30 mouse cellular contexts compared by ENCODE assay signal in genomic region chr10:45121637-45122036, GRCm38 (mm10). TPM values are rescaled to one million over a fixed set of nuclear protein-coding genes. Genes with fewer than 3 reads are reported as not detected.
DNase-seq lines count a peak whose midpoint lies in the region; ATAC-seq and TF ChIP-seq lines count a peak whose summit lies in the region.
"Had no signal": no experiment of that assay in that cellular context is flagged by ENCODE, and none has a peak within 500 bp of the region (broad histone marks: within the 10 kb centered on the region; RNA-seq: fewer than 3 reads in every experiment).

No protein-coding gene starts in this region.

- 0 out of 2 replicates have a peak overlapping the region, but pooled peaks have one; percentile 20 for H3K27ac ChIP-seq in heart, embryonic 13.5 days (replicated peaks)
- no peak overlapping the region for H3K27ac ChIP-seq in ES-E14 (ENCODE audit: insufficient read depth, low read depth, low read length, poor library complexity, severe bottlenecking)
- H3K27ac ChIP-seq in kidney, embryonic 15.5 days = no peak overlapping the region
- H3K27ac ChIP-seq: embryonic facial prominence, embryonic 10.5 days; embryonic facial prominence, embryonic 13.5 days; forebrain, embryonic 12.5 days; hindbrain, embryonic 13.5 days; intestine, embryonic 15.5 days had no signal

- H3K9me3 ChIP-seq in heart, embryonic 13.5 days = no peaks in the 10 kb centered on the region
- H3K9me3 ChIP-seq in ES-E14 (ENCODE audit: control insufficient read depth, insufficient read depth, low read depth, low read length) = no peaks in the 10 kb centered on the region
- no peaks in the 10 kb centered on the region for H3K9me3 ChIP-seq in kidney, embryonic 15.5 days (replicated peaks)
- H3K9me3 ChIP-seq: embryonic facial prominence, embryonic 10.5 days; embryonic facial prominence, embryonic 13.5 days; forebrain, embryonic 12.5 days; heart, embryonic 10.5 days; hindbrain, embryonic 10.5 days; hindbrain, embryonic 13.5 days; intestine, embryonic 15.5 days had no signal

- H3K4me1 ChIP-seq in heart, embryonic 13.5 days = peaks cover 50% of the 10 kb centered on the region
- peaks cover 0 to 5% of the 10 kb centered on the region in 2 experiments; a peak in 2 of 4 replicates for H3K4me1 ChIP-seq in ES-E14 (ENCODE audit: control insufficient read depth in 2 of 2, insufficient read depth in 2 of 2, low read length in 2 of 2, poor library complexity in 1 of 2)
- no peaks in the 10 kb centered on the region for H3K4me1 ChIP-seq in kidney, embryonic 15.5 days
- H3K4me1 ChIP-seq: embryonic facial prominence, embryonic 10.5 days; embryonic facial prominence, embryonic 13.5 days; forebrain, embryonic 12.5 days; hindbrain, embryonic 13.5 days; intestine, embryonic 15.5 days had no signal

- H3K4me2 ChIP-seq in heart, embryonic 13.5 days = no peak overlapping the region
- no peak overlapping the region for H3K4me2 ChIP-seq in kidney, embryonic 15.5 days
- H3K4me2 ChIP-seq: embryonic facial prominence, embryonic 13.5 days; forebrain, embryonic 12.5 days; hindbrain, embryonic 13.5 days; intestine, embryonic 15.5 days had no signal

- H3K27me3 ChIP-seq in heart, embryonic 13.5 days (replicated peaks) = no peaks in the 10 kb centered on the region
- H3K27me3 ChIP-seq in kidney, embryonic 15.5 days = no peaks in the 10 kb centered on the region
- H3K27me3 ChIP-seq: embryonic facial prominence, embryonic 13.5 days; forebrain, embryonic 12.5 days; hindbrain, embryonic 13.5 days; intestine, embryonic 15.5 days had no signal

- peaks cover 91% of the 10 kb centered on the region for H3K36me3 ChIP-seq in heart, embryonic 13.5 days
- H3K36me3 ChIP-seq in ES-E14 (ENCODE audit: control insufficient read depth, insufficient read depth, low read length, poor library complexity, severe bottlenecking) = peaks cover 35% of the 10 kb centered on the region; the same call in 1 of the 2 replicates
- H3K36me3 ChIP-seq in kidney, embryonic 15.5 days = peaks cover 87% of the 10 kb centered on the region

- ATAC-seq in heart, embryonic 13.5 days (ENCODE audit: extremely low read depth, insufficient number of reproducible peaks, low FRiP score, low TSS enrichment) = no peak
- ATAC-seq in kidney, embryonic 15.5 days (replicated peaks; ENCODE audit: low FRiP score) = no peak
- ATAC-seq: activated CD4-positive, CD25-positive, alpha-beta regulatory T cell, adult 4 months; CD4-positive, CD25-positive, alpha-beta regulatory T cell, adult 4 months; forebrain, embryonic 16.5 days; hindbrain, embryonic 16.5 days; intestine, embryonic 15.5 days had no signal

- no peak overlapping the region for H3K9ac ChIP-seq in heart, embryonic 13.5 days
- no peak overlapping the region for H3K9ac ChIP-seq in ES-E14 (ENCODE audit: insufficient read depth, low read depth, low read length, poor library complexity, severe bottlenecking)
- no peak overlapping the region for H3K9ac ChIP-seq in kidney, embryonic 15.5 days
- H3K9ac ChIP-seq: embryonic facial prominence, embryonic 13.5 days; forebrain, embryonic 12.5 days; hindbrain, embryonic 13.5 days; intestine, embryonic 15.5 days had no signal

- DNase-seq in heart, adult 11 months = no peak
- peak; percentile 17 for DNase-seq in ES-E14 (ENCODE audit: low read depth, low spot score)
- DNase-seq in WW6 (ENCODE audit: low read depth, low spot score) = peak; percentile 26
- no peak for DNase-seq in right cerebral cortex, adult 2 months (ENCODE audit: low spot score in 2 of 2)
- no peak for DNase-seq in layer of hippocampus, postnatal 14 days (ENCODE audit: low spot score in 2 of 2)
- DNase-seq: adrenal gland, adult 8-10 months; adrenal gland, postnatal 25 days; cerebellum, adult 11-12 months; cerebellum, adult 8-10 months; cerebellum, postnatal 10 days; cerebellum, postnatal 36 days; embryo, embryonic 11 days; gastrocnemius, adult 2 months; gastrocnemius, postnatal 14 days; heart, postnatal 36 days; kidney, adult 2 months had no signal

- 90% methylated on average over 3 of the region's 3 CpGs for WGBS in heart, embryonic 13.5 days
- WGBS in kidney, embryonic 15.5 days = 89% methylated on average over 3 of the region's 3 CpGs

- no peak overlapping the region for H3K4me3 ChIP-seq in heart, embryonic 13.5 days
- H3K4me3 ChIP-seq in ES-E14 (ENCODE audit: insufficient read depth in 1 of 2, low read depth in 1 of 2, low read length in 2 of 2, poor library complexity in 1 of 2, severe bottlenecking in 1 of 2) = no peak overlapping the region
- no peak overlapping the region for H3K4me3 ChIP-seq in kidney, embryonic 15.5 days (replicated peaks)
- H3K4me3 ChIP-seq: embryonic facial prominence, embryonic 10.5 days; embryonic facial prominence, embryonic 13.5 days; erythroblast, embryonic 14.5 days; forebrain, embryonic 12.5 days; gastrocnemius, adult 2 months; heart, embryonic 10.5 days; hindbrain, embryonic 10.5 days; hindbrain, embryonic 13.5 days; intestine, embryonic 15.5 days had no signal

- in situ Hi-C loops in ES-E14 (cut with MboI; ENCODE audit: low sequenced_read_pairs in 2 of 2, unreplicated experiment in 2 of 2) = no loop called here

TF ChIP-seq in ES-E14, 5 proteins besides CTCF, POLR2A, EP300 and RAD21:
- TF ChIP-seq HCFC1 (IDR thresholded peaks at IDR 0.05; ENCODE audit: borderline replicate concordance, insufficient read depth, low read length) = no peak
- TF ChIP-seq MAFK (IDR thresholded peaks at IDR 0.05; ENCODE audit: insufficient read depth, low read depth, low read length) = no peak

RNA-seq across cellular contexts. Expression of gene Prep, which starts 54.6 kb away (rescaled TPM):
- 27.8 and 29.6 TPM in 2 replicates for polyA plus RNA-seq in heart, embryonic 13.5 days (2015; fragmentation: Nextera tagmentation; extraction: Ambion mirVana)
- total RNA-seq in ES-E14 (2012; rRNA removed) = 8.8 and 12.9 TPM in 2 replicates
- polyA plus RNA-seq in kidney, embryonic 15.5 days (2015; fragmentation: Nextera tagmentation; extraction: Ambion mirVana) = 24.8 and 25.5 TPM in 2 replicates
- total RNA-seq in layer of hippocampus, postnatal 14 days (2021) = 10 to 100 TPM; 13.5 to 14.6 TPM

RNA-seq across cellular contexts. Expression of gene Popdc3, which starts 56.3 kb away (rescaled TPM):
- polyA plus RNA-seq in heart, embryonic 13.5 days (2015; fragmentation: Nextera tagmentation; extraction: Ambion mirVana) = 32.2 and 35.2 TPM in 2 replicates
- 0.85 and 0.90 TPM in 2 replicates for total RNA-seq in ES-E14 (2012; rRNA removed)
- 0.63 and 0.78 TPM in 2 replicates for polyA plus RNA-seq in kidney, embryonic 15.5 days (2015; fragmentation: Nextera tagmentation; extraction: Ambion mirVana)
- 1 to 10 TPM; 7.5 to 8.5 TPM for total RNA-seq in layer of hippocampus, postnatal 14 days (2021)
- polyA plus RNA-seq: activated CD4-positive, CD25-positive, alpha-beta regulatory T cell, adult 4 months; CD4-positive, CD25-positive, alpha-beta regulatory T cell, adult 4 months; erythroblast, embryonic 14.5 days had no signal

Comparison
In these comparisons a context has a peak if more than half of its experiments do, and no peak if none do; other contexts are left out.
1. DNase-seq: peak in ES-E14 (single experiment) and WW6 (single experiment); none in heart, adult 11 months (single experiment), right cerebral cortex, adult 2 months (0 of 2) and layer of hippocampus, postnatal 14 days (0 of 2).